Mouse (Mus musculus): Measurements from ENCODE around the gene Fbxo36. TPM values are rescaled to one million over a fixed set of nuclear protein-coding genes. Genes with fewer than 3 reads are reported as not detected.

Gene Fbxo36
- 1 to 10 TPM; 1.9 to 2.5 TPM for total RNA-seq (2021)
- long read RNA-seq, experiment 1, partial matches to known transcripts = 0 of 3 reads
- long read RNA-seq, experiment 1, other reads (novel, unspliced or antisense) = 0 of 3 reads
- long read RNA-seq, experiment 2, transcript Fbxo36-201 (4 exons, 901 nt) = major isoform, 8 of 10 reads
- long read RNA-seq, experiment 2, partial matches to known transcripts = 0 of 10 reads
- long read RNA-seq, experiment 2, other reads (novel, unspliced or antisense) = 2 of 10 reads

DNA sequence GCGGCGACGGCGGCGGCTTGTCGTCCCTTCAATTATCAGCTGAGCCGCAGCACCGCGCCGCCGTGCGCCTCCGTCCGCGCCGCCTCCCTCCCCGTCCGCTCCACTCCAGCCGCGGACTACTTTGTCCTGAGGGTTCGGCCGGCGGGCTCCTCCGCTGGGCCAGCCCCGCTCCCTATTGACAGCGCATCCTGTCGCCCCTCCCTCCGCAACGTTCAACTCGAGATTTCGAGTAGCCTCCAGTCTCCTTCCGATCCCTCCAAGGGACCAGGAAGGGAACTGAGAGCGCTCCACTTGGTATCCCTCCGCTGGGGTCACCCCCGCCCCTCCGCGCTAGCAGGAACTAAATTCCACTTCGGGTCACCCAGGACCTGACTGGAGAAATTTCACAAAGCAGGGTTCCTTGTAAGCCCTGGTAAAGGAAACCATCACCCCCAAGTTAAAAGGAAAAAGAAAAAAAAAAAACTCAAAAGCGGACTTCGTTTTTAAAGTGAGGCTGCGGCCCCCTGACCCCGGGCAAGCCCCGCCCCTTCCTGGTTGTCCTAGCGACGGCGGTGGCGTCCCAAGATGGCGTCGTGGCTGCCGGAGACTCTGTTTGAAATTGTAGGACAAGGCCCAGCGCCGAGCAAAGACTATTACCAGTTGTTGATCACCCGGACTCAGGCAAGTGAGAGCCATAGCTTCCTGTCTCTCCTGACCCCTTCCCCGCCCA is at the start of gene Fbxo36:
Fbxo36 (plus strand) TSS at position 533 of the 709 bp plus-strand sequence.
- DNase-seq (ENCODE audit: low spot score in 2 of 2) = peak; percentile 95 to 97

DNA sequence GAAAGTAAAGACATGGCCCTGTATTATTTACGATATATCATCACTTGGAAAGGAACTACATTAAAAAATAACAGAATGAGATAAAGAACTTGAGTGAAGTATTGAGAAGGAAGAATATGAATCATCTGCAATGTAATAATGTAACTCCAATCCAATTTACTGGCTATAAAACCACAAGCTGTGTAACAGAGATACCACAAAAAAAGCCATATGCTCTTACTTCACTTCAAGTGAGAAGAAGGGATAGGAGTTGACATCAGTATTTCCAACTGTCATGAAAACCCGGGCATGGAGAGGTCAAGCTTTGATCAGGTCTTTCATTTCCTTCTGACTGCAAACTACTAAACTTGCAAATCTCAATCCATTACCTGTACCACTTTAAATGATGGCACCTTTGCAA is 48.2 kb upstream of the Fbxo36 start:
- DNase-seq (ENCODE audit: low spot score in 2 of 2) = no peak

DNA sequence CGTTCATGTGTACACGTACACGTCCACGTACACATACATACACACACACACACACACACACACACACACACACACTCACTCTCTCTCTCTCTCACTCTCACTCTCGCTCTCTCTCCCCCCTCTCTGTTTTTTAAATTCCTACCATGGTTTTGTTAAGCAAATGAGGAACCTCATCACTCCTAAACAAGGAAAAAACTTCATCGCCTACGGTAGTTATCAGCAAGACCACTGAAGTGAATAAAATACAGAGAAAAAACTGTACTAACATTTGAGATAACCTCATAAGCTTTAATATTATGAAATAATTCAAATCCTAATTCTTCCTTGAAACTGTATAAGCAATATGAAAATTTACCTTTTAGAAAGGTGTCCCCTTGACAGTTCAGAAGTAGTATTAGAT is 44.3 kb upstream of the Fbxo36 start:
- DNase-seq (ENCODE audit: low spot score in 2 of 2) = no peak

DNA sequence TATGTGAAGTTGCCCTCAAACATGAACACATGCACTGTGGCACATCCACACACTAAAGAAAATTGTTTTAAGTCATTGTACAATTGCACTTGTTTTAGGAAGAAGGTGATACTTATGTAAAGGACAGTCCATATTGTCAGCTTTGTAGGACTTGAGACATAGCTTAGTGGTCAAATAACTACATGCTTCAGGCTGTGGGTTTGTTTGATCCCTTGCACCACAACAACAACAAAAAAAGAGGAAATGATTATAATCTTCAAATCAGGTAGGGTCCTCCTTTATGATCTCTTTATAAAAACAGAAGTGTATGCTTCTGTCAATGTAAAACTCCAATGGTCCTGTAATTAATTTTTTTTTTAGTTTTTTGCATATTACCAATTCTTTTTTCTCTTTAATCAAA is 40.5 kb upstream of the Fbxo36 start:
- DNase-seq (ENCODE audit: low spot score in 2 of 2) = no peak

GRCm38 (mm10) chr1:84803788-84804187 is 35.9 kb upstream of the Fbxo36 start:
- no peak for DNase-seq (ENCODE audit: low spot score in 2 of 2)

- no peak for DNase-seq (ENCODE audit: low spot score in 2 of 2)
Measured at GRCm38 (mm10) chr1:84817596-84817995, 22.0 kb upstream of the Fbxo36 start.

GRCm38 (mm10) chr1:84825091-84825490 is 14.6 kb upstream of the Fbxo36 start:
- no peak for DNase-seq (ENCODE audit: low spot score in 2 of 2)

- no peak for DNase-seq (ENCODE audit: low spot score in 2 of 2)
Measured at GRCm38 (mm10) chr1:84837523-84838145, 2.0 kb upstream of the Fbxo36 start.

DNA sequence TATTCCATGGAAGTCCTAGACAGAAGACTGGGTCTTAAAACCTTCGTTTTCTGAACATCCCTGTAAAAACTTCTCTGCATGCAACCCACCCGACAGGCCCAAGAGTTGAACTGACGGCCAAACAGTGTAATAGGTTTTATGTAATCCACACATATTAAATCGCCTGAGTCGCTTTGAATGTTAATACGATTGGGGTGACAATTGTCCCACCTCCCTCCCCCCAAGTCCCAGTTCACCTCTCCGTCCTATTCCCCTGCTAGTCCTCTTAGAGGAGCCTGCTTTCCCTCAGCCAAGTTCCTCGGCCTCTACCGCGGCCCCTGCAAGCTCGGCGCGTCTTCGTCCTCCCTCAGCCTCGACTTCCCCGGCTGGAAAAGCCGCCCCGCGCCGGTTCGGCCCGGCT is 1.5 kb upstream of the Fbxo36 start:
- DNase-seq (ENCODE audit: low spot score in 2 of 2) = no peak

GRCm38 (mm10) chr1:84838621-84839151 is 955 bp upstream of the Fbxo36 start:
- DNase-seq (ENCODE audit: low spot score in 2 of 2) = peak; percentile 65 to 76

GRCm38 (mm10) chr1:84840018-84840664 is 500 bp downstream of the Fbxo36 start, which contains the start of gene Trip12:
TSS of gene Trip12 (minus strand) at chr1:84840516.
- DNase-seq (ENCODE audit: low spot score in 2 of 2) = no peak

- no peak for DNase-seq (ENCODE audit: low spot score in 2 of 2)
Measured at GRCm38 (mm10) chr1:84841061-84841460, 1.4 kb downstream of the Fbxo36 start.

GRCm38 (mm10) chr1:84843366-84843765 is 3.7 kb downstream of the Fbxo36 start:
- no peak for DNase-seq (ENCODE audit: low spot score in 2 of 2)

- DNase-seq (ENCODE audit: low spot score in 2 of 2) = no peak
Measured at GRCm38 (mm10) chr1:84847698-84848097, 8.1 kb downstream of the Fbxo36 start.

GRCm38 (mm10) chr1:84848335-84848734 is 8.7 kb downstream of the Fbxo36 start:
- no peak for DNase-seq (ENCODE audit: low spot score in 2 of 2)

DNA sequence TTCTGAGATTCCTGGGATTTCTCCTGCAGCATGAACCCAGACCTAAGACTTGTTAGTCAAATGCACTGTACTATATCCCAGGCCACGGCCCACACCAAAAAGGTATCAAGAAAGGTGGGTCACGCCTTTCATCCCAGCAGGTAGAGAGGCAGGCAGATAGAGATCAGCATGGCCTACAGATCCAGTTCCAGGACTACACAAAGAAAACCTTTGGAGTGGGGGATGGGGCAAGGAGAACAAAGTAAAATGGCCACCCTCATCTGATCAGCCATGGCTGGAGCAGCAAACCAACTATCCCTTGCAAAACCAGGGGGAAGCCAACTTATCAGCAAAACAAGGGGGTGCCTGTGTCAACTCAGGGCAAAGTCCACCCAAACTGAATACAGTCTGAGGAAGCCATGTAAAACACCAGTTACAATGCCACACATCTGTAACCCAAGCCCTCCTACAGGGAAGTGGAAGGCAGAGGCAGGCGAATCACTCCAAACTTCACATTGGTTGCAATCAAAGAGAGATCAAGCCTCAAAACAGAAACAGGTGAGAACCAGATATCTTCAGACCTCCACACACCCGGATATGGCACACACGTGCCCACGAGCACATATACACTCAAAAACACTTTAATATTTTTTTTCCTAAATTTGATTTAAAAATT is 9.3 kb downstream of the Fbxo36 start:
- DNase-seq (ENCODE audit: low spot score in 2 of 2) = no peak

- DNase-seq (ENCODE audit: low spot score in 2 of 2) = no peak
Measured at GRCm38 (mm10) chr1:84849804-84850203, 10.2 kb downstream of the Fbxo36 start.

- no peak for DNase-seq (ENCODE audit: low spot score in 2 of 2)
Measured at GRCm38 (mm10) chr1:84850471-84850870, 10.8 kb downstream of the Fbxo36 start.

GRCm38 (mm10) chr1:84851512-84852235 is 12.0 kb downstream of the Fbxo36 start:
- no peak for DNase-seq (ENCODE audit: low spot score in 2 of 2)

DNA sequence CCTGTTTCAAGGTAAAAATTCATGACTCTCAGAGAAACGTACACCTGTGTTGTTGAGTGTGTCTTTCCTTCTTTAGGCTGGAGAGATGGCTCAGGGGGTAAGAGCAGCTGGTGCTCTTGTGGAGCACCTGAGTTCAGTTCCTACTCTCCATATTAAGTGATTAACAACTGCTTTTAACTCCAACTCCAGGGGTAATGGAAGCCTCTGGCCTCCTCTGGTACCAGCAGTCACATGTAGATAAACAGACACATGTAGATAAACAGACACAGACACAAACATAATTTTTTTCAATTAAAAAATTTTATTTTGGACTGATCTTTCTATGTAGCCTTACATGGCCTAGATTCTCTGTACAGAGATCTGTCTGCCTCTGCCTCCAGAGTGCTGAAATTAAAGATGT is 14.1 kb downstream of the Fbxo36 start:
- no peak for DNase-seq (ENCODE audit: low spot score in 2 of 2)

Measured in layer of hippocampus, postnatal 14 days (tissue).